Mouse (Mus musculus) 416B (cell line): ENCODE results near the gene Pop7.

Source experiments
- DNase-seq: peaks from one replicate; pipeline ENCODE4 v3.0.0; 2011; ENCODE audit warnings: low read depth

The Pop7 gene

GRCm38 (mm10) chr5:137528247-137528968 is 26.1 kb upstream of the Pop7 start:
- DNase-seq: no peak

GRCm38 (mm10) chr5:137527413-137527812 is 25.1 kb upstream of the Pop7 start:
- DNase-seq: no peak

DNA sequence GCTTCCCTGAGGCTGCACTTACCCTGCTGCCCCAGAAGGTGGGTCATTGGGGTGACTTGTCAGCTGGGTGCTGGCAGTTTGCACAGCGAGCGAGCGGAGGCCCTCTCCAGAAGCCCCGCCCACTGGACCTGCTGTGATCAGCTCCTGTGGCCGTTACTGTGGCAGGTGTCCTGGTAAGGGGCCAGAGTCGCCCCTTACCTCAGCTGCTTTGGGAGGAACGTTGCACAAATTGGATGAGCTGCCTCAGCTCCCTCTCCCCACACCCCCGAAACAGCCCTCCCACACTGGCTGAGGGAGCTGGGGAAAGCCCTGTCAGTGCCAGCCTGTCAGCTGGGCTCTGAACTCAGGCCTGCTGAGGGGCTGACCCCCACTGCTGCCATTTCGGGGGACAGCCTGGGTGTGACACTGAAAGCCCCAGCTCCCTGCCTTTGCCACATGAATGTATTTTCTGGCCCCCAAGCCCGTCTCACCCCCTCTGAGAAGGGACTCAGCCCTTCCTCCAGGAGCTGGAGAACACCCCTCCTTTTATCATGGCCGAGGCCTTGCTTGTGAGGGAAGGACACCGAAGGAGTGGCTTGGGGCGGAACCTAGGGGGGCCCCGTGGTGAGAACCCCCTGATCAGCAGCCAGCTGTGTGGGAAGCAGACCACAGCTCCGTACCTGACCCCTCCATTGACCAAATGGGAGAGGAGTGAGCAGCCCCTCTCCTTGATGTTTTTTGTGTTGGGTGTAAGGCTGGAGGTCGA is 24.0 kb upstream of the Pop7 start:
- DNase-seq: peak; percentile 29

DNA sequence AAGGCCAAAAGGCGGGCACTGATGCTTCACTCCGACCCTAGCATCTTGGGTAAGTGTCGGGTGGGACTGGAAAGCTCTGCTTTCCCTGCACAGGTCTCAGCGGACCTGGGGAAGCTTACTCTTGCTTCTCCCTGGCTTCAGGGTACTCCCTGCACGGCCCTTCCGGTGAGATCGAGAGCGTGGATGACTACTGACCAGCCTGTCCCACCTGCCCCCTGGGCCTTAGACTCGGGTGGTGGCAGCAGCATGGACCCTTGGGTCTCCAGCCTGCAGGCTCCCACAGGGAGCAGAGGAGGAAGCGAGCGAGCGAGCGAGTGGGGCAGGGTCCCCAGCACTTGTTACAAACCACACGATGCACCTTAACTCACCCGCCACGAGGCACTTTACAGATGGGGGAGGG is 23.2 kb upstream of the Pop7 start:
- DNase-seq: no peak

- no peak for DNase-seq
Measured at GRCm38 (mm10) chr5:137524671-137525070, 22.4 kb upstream of the Pop7 start.

- no peak for DNase-seq
Measured at GRCm38 (mm10) chr5:137524251-137524515, 21.9 kb upstream of the Pop7 start.

GRCm38 (mm10) chr5:137523396-137524250 is 21.3 kb upstream of the Pop7 start:
- DNase-seq: peak; percentile 27

DNA sequence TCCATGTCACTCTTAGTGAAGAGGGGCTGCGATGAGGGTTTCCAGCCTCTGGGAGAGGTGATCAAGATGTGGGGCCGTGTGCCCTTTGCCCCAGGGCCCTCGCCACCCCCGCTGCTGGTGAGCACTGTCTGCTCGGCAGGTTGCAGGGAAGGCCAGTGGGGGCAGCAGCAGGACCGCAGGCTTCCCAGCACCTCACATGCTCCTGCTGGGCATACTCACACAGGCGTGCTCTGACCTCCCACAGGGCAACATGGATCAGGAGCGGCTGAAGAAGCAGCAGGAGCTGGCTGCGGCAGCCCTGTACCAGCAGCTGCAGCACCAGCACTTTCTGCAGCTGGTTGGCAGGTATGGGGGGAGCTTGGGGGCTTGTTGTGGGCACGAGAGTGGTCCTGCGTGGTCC is 20.4 kb upstream of the Pop7 start:
- DNase-seq: no peak

- DNase-seq: no peak
Measured at GRCm38 (mm10) chr5:137521861-137522260, 19.5 kb upstream of the Pop7 start.

GRCm38 (mm10) chr5:137519691-137520550 is 17.6 kb upstream of the Pop7 start:
- no peak for DNase-seq

- DNase-seq: peak; percentile 41
Measured at GRCm38 (mm10) chr5:137518436-137518835, 16.1 kb upstream of the Pop7 start, which contains the start of gene Gigyf1. Gigyf1 (plus strand) TSS chr5:137518548.

DNA sequence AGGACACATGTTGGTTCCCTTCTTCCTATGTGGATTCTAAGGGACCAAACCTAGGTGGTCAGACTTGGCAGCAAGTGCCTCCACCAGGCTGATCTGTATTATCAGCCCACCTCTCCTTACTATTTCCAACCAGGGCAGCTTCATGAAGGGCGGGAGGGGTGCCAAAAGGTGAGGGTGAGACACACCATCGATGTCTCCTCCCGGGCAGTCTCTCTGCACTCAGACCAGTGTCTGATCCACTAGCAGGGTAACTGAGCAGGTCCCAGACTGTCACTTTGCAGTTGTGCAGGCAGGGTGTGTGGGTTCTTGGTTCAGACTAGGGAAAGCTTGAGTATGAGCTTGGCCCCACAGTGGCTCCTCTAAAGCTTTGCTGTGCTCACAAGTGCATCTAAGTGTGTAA is 12.5 kb upstream of the Pop7 start:
- DNase-seq: no peak

- no peak for DNase-seq
Measured at GRCm38 (mm10) chr5:137513951-137514721, 11.8 kb upstream of the Pop7 start.

- peak; percentile 37 for DNase-seq
Measured at GRCm38 (mm10) chr5:137512847-137513794, 10.8 kb upstream of the Pop7 start.

DNA sequence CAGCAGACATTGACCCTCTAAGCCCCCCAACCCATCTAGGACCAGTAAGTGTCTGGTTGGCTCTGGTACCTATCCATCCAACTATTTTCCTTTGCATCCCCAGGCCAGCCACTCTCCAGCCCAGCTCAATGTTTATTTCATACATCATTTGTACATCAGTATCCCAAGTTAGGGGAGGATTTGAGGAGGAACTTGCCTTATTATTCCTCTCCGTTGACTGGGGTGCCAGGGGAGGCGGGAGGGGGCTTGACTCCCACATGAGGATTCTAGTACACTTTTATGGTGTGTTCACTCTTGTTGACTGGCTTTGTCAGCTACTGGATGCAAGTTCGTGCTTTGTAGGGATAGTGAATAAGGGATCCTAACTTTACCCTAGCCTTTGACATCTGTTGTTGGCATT is 9.4 kb upstream of the Pop7 start:
- no peak for DNase-seq

DNA sequence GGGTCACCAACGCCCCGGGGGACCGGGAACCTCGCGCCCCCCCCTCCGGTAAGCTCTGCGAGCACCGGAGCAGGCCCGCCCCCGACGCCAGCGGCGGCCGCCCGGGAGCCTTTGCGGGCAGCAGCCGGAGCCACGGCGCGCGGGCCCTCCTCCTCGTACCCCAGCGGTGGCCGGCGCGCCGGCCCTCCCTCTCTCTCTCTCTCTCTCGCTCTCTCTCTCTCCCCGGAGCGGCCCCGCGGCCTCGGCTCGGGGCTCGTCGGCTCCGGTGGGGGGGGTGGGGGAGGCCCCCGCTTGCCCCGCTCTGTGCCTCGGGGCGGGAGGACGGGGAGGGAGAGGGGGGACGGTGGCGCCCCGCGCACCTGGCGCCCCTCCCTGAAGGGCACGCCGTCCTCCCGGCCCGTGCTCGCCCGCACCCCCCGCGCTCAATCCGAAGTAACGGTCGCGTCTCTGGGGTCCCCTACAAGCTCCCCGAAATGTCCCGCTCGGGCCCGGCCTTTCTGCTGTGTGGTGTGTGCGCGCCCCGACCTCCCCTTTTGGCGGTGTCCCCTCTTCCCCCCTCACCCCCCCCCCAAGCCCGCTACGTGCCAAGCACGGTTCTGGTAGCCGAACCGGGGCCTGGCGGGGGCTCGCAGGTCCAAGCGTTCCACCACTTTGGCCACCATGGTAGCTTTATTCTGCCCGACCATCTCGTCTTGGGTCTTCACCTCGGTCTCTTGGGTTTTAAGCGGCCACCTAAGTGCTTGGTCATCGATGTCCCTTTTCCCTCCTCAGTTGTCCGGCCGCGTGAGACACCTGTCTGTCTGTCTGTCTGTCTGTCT is 8.5 kb upstream of the Pop7 start:
- DNase-seq: peak; percentile 23

DNA sequence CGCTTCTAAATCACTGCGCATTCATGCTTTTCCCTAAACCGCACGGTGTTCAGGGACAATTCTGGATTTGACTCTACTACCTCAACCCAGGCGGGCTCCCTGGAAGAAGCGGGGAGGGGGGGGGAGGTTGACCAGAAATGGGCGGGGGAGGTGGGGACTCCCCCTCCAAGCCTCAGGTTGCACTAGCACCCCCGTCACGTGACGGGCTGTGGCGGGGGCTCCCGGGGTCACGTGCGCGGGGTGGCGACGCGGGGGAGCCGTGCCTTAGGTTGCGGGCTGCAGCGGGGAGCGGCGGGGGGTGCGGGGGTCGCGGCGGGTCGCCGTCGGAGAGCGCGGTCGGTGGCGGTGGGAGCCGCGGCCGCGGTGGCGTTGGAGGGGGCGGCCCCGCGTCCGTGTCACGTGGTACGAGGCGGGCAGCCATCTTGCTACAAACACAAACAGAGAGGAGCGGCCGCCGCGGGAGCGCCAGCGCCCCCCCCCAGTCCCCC is 7.7 kb upstream of the Pop7 start:
- DNase-seq: peak; percentile 66

DNA sequence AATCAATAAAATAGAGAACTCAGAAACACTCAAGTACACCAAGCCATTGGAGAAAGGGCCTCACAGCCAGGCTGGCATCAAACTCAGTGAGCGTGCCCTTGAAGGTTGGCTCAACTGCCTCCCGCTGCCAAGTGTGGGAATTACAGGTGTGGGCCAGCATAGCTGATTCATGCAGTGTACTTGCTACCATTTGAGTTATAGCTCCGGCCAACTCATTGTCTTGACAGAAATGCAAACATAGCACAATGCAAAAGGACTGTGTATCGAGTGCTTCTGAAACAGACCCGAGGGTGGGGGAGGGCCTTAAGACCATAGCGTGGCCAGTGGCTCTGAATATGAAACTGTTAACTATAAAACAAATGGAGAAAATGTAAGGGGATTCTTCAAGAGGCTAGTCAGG is 1.7 kb upstream of the Pop7 start:
- peak; percentile 69 for DNase-seq

- peak; percentile 97 for DNase-seq
Measured at GRCm38 (mm10) chr5:137502667-137503110, 371 bp upstream of the Pop7 start.
